Mouse (Mus musculus) CD4-positive, CD25-positive, alpha-beta regulatory T cell (primary cell): Measurements from ENCODE around the gene Gm9040. TPM values are rescaled to one million over a fixed set of nuclear protein-coding genes. Genes with fewer than 3 reads are reported as not detected.

Source experiments
- polyA plus RNA-seq: library from polyadenylated mRNA; unstranded; fragments of 100-300 nt; shearing (Covaris generic); gene quantifications from one replicate; pipeline ENCODE4 v1.2.1, GENCODE M21; 2017

The Gm9040 gene
- 0.20 TPM for polyA plus RNA-seq

DNA sequence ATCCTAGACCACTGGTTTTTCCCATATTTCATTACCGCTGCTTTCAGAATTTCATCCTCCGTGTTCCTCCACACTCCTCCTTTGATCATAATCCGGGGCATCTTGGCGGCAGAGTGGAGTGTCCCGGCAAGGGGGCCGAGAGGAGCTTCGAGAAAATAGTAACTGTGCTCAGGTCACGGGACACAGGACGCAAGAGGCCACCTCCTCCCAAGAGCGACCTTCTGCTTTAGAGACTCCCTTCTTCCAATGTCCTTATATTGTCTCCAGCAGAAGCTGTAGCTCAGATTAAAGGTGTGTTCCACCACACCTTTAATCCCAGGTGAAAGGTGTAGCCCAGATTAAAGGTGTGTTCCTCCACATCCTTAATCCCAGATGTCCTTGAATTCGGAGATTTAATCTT, at the start of gene Gm9040:
Gene Gm9040, minus strand, starts transcription at position 101 of the 400 bp plus-strand sequence.

DNA sequence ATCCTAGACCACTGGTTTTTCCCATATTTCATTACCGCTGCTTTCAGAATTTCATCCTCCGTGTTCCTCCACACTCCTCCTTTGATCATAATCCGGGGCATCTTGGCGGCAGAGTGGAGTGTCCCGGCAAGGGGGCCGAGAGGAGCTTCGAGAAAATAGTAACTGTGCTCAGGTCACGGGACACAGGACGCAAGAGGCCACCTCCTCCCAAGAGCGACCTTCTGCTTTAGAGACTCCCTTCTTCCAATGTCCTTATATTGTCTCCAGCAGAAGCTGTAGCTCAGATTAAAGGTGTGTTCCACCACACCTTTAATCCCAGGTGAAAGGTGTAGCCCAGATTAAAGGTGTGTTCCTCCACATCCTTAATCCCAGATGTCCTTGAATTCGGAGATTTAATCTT, 27.2 kb upstream of the Gm9040 start, which contains the start of gene Gm9049:
Gene Gm9049, minus strand, starts transcription at position 101 of the 400 bp plus-strand sequence.

GRCm38 (mm10) chr10:118348579-118348978, 21.8 kb upstream of the Gm9040 start, which contains the start of gene Gm9048:
Gm9048 (minus strand) TSS chr10:118348679.

GRCm38 (mm10) chr10:118343155-118343554, 16.4 kb upstream of the Gm9040 start, which contains the start of gene Gm9046:
Gm9046 (minus strand) TSS chr10:118343255.

GRCm38 (mm10) chr10:118337731-118338130, 11.0 kb upstream of the Gm9040 start, which contains the start of gene Gm9045:
Gm9045 (minus strand) TSS chr10:118337831.

GRCm38 (mm10) chr10:118332308-118332707, 5.5 kb upstream of the Gm9040 start, which contains the start of gene Gm9044:
Gm9044 (minus strand) TSS chr10:118332408.

GRCm38 (mm10) chr10:118294938-118295337, 31.8 kb downstream of the Gm9040 start, which contains the start of gene Iltifb:
Iltifb (minus strand) TSS chr10:118295038.

Other genes starting within 250 kb of the Gm9040 start
- gene Mdm1, start 185.2 kb downstream of the Gm9040 start, polyA plus RNA-seq: 8.4 TPM
- not detected for gene Il22, start 122.0 kb downstream of the Gm9040 start, polyA plus RNA-seq
- 0.08 TPM for gene Gm32717, start 86.2 kb downstream of the Gm9040 start, polyA plus RNA-seq
- 0.08 TPM for gene Gm32802, start 68.3 kb downstream of the Gm9040 start, polyA plus RNA-seq
- not detected for gene Iltifb, start 31.9 kb downstream of the Gm9040 start, polyA plus RNA-seq
- gene Gm9044, start 5.4 kb upstream of the Gm9040 start, polyA plus RNA-seq: 0.20 TPM
- gene Gm9045, start 10.9 kb upstream of the Gm9040 start, polyA plus RNA-seq: not detected
- not detected for gene Gm9046, start 16.3 kb upstream of the Gm9040 start, polyA plus RNA-seq
- not detected for gene Gm9048, start 21.7 kb upstream of the Gm9040 start, polyA plus RNA-seq
- not detected for gene Gm9049, start 27.1 kb upstream of the Gm9040 start, polyA plus RNA-seq
- gene Ifng, start 114.1 kb upstream of the Gm9040 start, polyA plus RNA-seq: 4.5 TPM